Mouse (Mus musculus): ENCODE measurements around the gene Kif6. TPM values are rescaled to one million over a fixed set of nuclear protein-coding genes. Genes with fewer than 3 reads are reported as not detected.

Gene Kif6
- polyA plus RNA-seq, 1 experiment from 2014 or later, result 3.1 TPM

DNA sequence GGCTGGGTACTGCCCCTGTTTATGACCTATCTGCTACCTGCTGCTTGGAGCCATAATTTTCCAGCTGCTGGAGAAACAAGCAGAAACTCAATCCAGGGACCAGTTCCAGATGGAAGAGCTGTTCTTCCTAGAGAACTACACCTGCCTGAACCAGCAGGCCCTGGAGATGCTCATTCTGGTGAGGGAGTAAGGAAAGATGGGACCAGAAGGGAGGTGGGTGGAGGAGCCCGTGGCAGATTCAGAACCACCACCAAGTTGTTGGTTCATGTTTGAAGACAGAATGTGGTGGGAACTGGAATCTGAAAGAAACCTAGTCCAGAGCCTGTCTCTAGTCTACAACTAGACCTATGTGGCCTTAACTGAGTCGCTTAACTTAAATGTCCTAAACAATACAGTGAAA is 312.7 kb downstream of the Kif6 start:
- Histone ChIP-seq H3K4me1 (replicated peaks; ENCODE audit: control insufficient read depth, insufficient read depth, low read length) (no peaks in the 10 kb centered on the region), H3K4me3 (ENCODE audit: low read depth, low read length) (no peak overlapping the region), H3K9ac (ENCODE audit: low read depth, low read length) (no peak overlapping the region), H3K4me2 (replicated peaks; ENCODE audit: low read depth, low read length) (no peak overlapping the region), H3K9me3 (ENCODE audit: control insufficient read depth, low read length) (no peaks in the 10 kb centered on the region), H3K36me3 (ENCODE audit: control insufficient read depth, insufficient read depth, low read length) (no peaks in the 10 kb centered on the region), H3K27me3 (ENCODE audit: control insufficient read depth, insufficient read depth, low read length) (no peaks in the 10 kb centered on the region), H3K27ac (ENCODE audit: low read depth, low read length) (no peak overlapping the region)
- 91% methylated on average over 2 of the region's 2 CpGs for WGBS
- DNase-seq (ENCODE audit: low spot score), result no peak
- ATAC-seq (ENCODE audit: low FRiP score), result no peak

DNA sequence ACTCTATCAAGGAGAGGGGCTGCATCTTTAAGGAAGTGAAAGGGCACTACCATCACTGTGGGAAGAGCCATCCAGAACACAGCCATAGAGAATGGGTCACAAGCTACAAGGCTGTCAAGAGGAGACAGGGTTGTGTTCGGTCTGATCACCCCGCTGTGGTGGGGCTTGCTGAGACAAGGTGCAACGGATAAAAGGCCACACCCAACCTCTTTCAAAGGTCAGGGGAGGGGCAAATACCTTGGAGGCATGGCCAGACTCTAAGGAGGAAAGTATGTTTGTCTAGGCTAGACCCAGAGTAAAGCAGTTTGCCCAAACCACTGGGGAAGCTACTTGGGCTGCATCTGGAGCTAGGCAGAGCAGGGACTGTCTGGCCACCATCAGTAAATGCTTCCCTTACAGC is 318.9 kb downstream of the Kif6 start:
- no peak for DNase-seq (ENCODE audit: low spot score)
- no peaks in the 10 kb centered on the region; the same call in 1 of the 2 replicates for H3K4me1 ChIP-seq (replicated peaks; ENCODE audit: control insufficient read depth, insufficient read depth, low read length)
- 62% methylated on average over 3 of the region's 3 CpGs for WGBS

DNA sequence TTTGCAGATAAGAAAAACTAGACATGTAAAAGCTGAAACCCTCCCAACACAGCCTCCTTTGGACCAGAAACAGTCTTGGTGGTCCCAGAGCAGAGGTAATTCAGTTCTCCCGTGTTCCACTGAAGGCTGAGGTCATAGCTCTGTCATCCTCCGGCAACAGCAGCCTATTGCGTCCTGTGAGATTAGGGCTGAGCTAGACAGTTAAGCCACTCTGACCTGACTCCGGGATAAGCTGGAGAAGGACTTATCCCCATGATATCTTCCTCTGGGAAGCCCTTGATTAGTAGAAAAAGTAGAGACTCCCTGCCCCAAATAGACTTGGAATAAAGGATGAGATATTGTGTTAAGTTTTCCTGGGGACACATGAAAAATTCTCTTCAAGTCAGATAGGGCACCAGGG is 319.6 kb downstream of the Kif6 start:
- Histone ChIP-seq H3K4me2 (replicated peaks; ENCODE audit: low read depth, low read length) (no peak overlapping the region), H3K36me3 (ENCODE audit: control insufficient read depth, insufficient read depth, low read length) (no peaks in the 10 kb centered on the region), H3K27ac (ENCODE audit: low read depth, low read length) (no peak overlapping the region), H3K9ac (ENCODE audit: low read depth, low read length) (no peak overlapping the region), H3K4me3 (ENCODE audit: low read depth, low read length) (no peak overlapping the region), H3K9me3 (ENCODE audit: control insufficient read depth, low read length) (no peaks in the 10 kb centered on the region), H3K27me3 (ENCODE audit: control insufficient read depth, insufficient read depth, low read length) (no peaks in the 10 kb centered on the region), H3K4me1 (replicated peaks; ENCODE audit: control insufficient read depth, insufficient read depth, low read length) (no peaks in the 10 kb centered on the region; the same call in 1 of the 2 replicates)
- ATAC-seq (ENCODE audit: low FRiP score) (no peak), DNase-seq (ENCODE audit: low spot score) (no peak)
- WGBS, result 78% methylated on average over 4 of the region's 4 CpGs

More for the DNA sequence above, 318.9 kb downstream of the Kif6 start:
- ATAC-seq (ENCODE audit: low FRiP score), result no peak
- Histone ChIP-seq H3K36me3 (ENCODE audit: control insufficient read depth, insufficient read depth, low read length) (no peaks in the 10 kb centered on the region), H3K9ac (ENCODE audit: low read depth, low read length) (no peak overlapping the region), H3K9me3 (ENCODE audit: control insufficient read depth, low read length) (no peaks in the 10 kb centered on the region), H3K4me2 (replicated peaks; ENCODE audit: low read depth, low read length) (no peak overlapping the region), H3K27me3 (ENCODE audit: control insufficient read depth, insufficient read depth, low read length) (no peaks in the 10 kb centered on the region), H3K27ac (ENCODE audit: low read depth, low read length) (no peak overlapping the region), H3K4me3 (ENCODE audit: low read depth, low read length) (no peak overlapping the region)

DNA sequence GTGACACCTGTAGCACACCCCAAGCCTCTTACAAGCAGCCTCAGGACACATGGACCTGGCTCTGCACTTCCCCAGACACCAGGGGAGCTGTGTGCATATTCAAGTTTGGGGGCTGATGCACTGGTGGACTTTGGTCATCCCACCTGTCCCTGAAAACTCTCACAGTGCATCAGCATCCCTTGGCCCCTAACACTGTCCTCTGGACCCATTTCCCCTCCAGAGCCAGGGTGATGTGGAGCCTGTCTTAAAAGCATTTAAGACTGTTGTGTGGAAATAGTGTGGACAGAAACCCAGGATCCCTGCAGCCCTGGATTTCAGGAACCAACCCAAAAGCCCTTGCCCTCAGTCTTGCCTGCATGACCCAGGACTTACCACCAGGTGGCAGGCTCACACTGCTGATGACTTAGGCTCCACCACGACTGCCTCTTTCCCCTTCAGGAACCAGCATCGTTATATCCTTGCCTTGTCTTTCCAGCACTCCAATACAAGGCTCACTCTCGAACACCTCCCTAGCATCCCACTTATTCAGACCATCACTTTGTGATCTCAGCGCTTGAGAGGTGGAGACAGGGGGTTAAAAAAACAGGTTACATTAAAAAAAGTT is 320.8 kb downstream of the Kif6 start:
- Histone ChIP-seq H3K4me1 (replicated peaks; ENCODE audit: control insufficient read depth, insufficient read depth, low read length) (no peaks in the 10 kb centered on the region; the same call in 1 of the 2 replicates), H3K4me2 (replicated peaks; ENCODE audit: low read depth, low read length) (no peak overlapping the region), H3K9ac (ENCODE audit: low read depth, low read length) (no peak overlapping the region), H3K4me3 (ENCODE audit: low read depth, low read length) (no peak overlapping the region), H3K9me3 (ENCODE audit: control insufficient read depth, low read length) (no peaks in the 10 kb centered on the region), H3K27me3 (ENCODE audit: control insufficient read depth, insufficient read depth, low read length) (no peaks in the 10 kb centered on the region), H3K36me3 (ENCODE audit: control insufficient read depth, insufficient read depth, low read length) (no peaks in the 10 kb centered on the region), H3K27ac (ENCODE audit: low read depth, low read length) (no peak overlapping the region)
- ATAC-seq (ENCODE audit: low FRiP score) (peak; percentile 83), DNase-seq (ENCODE audit: low spot score) (peak; percentile 87)
- WGBS, result 4% methylated on average over 4 of the region's 4 CpGs

DNA sequence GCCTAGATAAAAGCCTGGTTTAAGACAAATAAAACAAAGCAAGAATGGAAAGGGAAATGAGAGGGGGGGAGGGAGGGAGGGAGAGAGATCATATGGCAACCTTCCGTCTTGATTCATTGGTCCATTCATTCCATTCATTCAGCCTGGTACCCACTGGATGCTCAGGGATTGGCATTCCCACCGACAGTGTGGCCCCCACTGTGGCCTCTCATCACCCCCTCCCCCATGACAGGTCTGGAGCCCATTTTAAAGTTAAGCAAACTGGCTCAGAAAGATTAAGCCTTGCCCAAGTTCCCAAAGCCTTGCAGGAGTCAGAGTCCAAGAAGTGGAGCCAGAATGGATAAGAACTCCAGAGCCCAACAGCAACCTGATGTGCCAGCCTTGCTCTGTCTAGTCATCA is 321.3 kb downstream of the Kif6 start:
- Histone ChIP-seq H3K4me3 (ENCODE audit: low read depth, low read length) (no peak overlapping the region), H3K4me2 (replicated peaks; ENCODE audit: low read depth, low read length) (no peak overlapping the region), H3K9ac (ENCODE audit: low read depth, low read length) (no peak overlapping the region), H3K27me3 (ENCODE audit: control insufficient read depth, insufficient read depth, low read length) (no peaks in the 10 kb centered on the region), H3K36me3 (ENCODE audit: control insufficient read depth, insufficient read depth, low read length) (no peaks in the 10 kb centered on the region), H3K4me1 (replicated peaks; ENCODE audit: control insufficient read depth, insufficient read depth, low read length) (no peaks in the 10 kb centered on the region; the same call in 1 of the 2 replicates), H3K9me3 (ENCODE audit: control insufficient read depth, low read length) (no peaks in the 10 kb centered on the region), H3K27ac (ENCODE audit: low read depth, low read length) (no peak overlapping the region)
- 11% methylated on average over 2 of the region's 2 CpGs for WGBS
- ATAC-seq (ENCODE audit: low FRiP score) (peak; percentile 70; the same call in 1 of the 2 replicates), DNase-seq (ENCODE audit: low spot score) (no peak)

DNA sequence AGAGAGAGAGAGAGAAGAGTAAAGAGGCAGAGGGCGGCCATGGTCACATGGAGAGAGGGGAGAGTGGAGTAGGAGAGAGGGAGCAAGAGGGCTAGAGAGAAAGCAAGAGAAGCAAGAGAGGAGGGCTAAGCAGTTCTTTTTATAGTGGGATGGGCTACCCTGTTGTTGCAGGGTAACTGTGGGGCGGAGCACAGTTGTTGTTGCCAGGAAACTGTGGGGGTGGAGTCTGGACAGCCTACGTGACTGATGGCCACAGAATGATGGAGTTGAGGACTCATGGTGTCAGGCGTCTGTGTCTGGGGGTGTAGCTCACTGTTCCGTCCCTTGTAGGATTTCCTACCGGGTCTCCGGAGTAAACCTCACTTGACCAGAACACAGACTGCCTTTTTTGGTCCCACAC is 324.2 kb downstream of the Kif6 start:
- no peak for ATAC-seq (ENCODE audit: low FRiP score)
- no peak for DNase-seq (ENCODE audit: low spot score)
- Histone ChIP-seq H3K4me3 (ENCODE audit: low read depth, low read length) (no peak overlapping the region), H3K36me3 (ENCODE audit: control insufficient read depth, insufficient read depth, low read length) (no peaks in the 10 kb centered on the region), H3K9ac (ENCODE audit: low read depth, low read length) (no peak overlapping the region), H3K27ac (ENCODE audit: low read depth, low read length) (no peak overlapping the region), H3K9me3 (ENCODE audit: control insufficient read depth, low read length) (no peaks in the 10 kb centered on the region), H3K27me3 (ENCODE audit: control insufficient read depth, insufficient read depth, low read length) (no peaks in the 10 kb centered on the region), H3K4me1 (replicated peaks; ENCODE audit: control insufficient read depth, insufficient read depth, low read length) (no peaks in the 10 kb centered on the region; the same call in 1 of the 2 replicates), H3K4me2 (replicated peaks; ENCODE audit: low read depth, low read length) (no peak overlapping the region)
- WGBS, result 73% methylated on average over 7 of the region's 7 CpGs

DNA sequence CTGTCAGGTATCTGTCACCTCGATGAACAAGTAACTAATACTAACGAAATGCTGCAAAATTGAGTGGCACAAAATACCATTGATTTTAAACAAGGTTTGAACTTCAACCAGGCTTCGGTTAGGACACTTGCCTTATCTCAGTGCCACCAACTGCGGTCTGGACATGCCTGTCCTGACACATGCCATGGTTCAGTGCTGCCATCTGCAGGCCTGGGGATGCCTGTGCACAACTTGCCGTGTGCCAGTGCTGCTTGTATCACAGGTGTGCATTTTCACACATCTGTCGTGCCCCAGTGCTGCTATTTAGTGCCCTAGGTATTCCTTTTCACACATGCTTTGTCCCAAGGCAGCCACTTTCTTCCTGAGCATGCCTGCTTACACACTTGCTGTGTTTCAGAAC is 327.7 kb downstream of the Kif6 start:
- Histone ChIP-seq H3K4me3 (ENCODE audit: low read depth, low read length) (no peak overlapping the region), H3K9ac (ENCODE audit: low read depth, low read length) (no peak overlapping the region), H3K27me3 (ENCODE audit: control insufficient read depth, insufficient read depth, low read length) (no peaks in the 10 kb centered on the region), H3K4me1 (replicated peaks; ENCODE audit: control insufficient read depth, insufficient read depth, low read length) (no peaks in the 10 kb centered on the region), H3K27ac (ENCODE audit: low read depth, low read length) (no peak overlapping the region), H3K9me3 (ENCODE audit: control insufficient read depth, low read length) (no peaks in the 10 kb centered on the region), H3K36me3 (ENCODE audit: control insufficient read depth, insufficient read depth, low read length) (no peaks in the 10 kb centered on the region), H3K4me2 (replicated peaks; ENCODE audit: low read depth, low read length) (no peak overlapping the region)
- WGBS, result 69% methylated on average over 6 of the region's 6 CpGs
- ATAC-seq (ENCODE audit: low FRiP score) (no peak), DNase-seq (ENCODE audit: low spot score) (peak; percentile 37)

DNA sequence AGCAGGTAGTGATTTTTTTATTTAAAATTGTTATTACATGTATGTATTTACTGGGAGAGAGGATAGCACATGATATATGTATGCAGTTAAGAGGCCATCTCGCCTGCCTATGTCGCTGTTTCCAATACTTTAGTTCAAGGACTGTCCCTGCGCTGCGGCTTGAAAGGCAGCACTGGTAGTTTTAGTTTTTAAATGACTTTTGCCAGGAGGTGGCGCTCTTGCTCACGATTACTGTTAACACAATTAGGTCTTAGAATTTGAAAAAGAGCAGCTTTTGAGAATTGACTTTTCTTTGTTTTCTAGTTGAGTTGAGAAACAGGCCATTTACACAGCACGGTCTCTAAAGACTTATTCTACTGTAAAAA is 336.5 kb downstream of the Kif6 start:
- ATAC-seq (ENCODE audit: low FRiP score), result peak; percentile 61
- 10% methylated on average over 7 of the region's 7 CpGs for whole genome bisulfite sequencing
- H3K9ac ChIP-seq (ENCODE audit: low read depth, low read length), result no peak overlapping the region

DNA sequence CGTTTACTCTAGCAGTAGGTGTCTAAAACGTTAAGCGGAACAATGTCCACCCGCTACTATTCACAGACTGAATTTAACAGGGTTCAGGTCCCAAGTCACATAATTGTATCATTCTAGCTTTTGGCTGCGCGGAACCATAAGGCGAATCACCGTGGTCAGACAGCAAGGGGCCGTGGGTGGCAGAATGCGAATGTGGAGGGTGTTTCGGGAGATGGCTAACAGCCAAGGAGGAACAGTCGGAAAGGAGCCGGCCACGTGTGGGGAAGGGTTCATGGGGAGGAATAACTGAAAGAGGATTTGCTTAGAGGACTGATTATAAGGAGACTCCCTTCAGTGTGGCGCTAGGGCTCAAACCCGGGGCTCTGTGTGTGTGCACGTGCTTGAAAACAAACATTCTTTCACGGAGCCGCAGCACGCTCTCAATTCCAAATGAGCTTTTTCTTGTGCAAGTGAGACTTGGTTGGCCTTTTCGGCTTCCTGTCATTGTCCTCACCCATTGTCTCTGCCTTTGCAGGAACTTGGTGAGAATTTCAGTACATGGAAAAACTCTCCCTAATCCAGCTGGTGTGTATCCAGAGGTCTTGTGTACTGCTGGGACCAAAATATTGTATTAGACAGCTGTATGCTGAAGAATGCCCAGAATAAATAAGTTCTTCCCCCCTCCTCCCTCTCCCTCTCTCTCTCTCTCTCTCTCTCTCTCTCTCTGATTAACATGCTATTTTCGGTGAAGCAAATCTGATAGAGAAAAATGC is 337.1 kb downstream of the Kif6 start:
- Histone ChIP-seq H3K9ac (ENCODE audit: low read depth, low read length) (peak overlapping the region; percentile 27; the same call in 1 of the 2 replicates), H3K27ac (ENCODE audit: low read depth, low read length) (peak overlapping the region; percentile 24; the same call in 1 of the 2 replicates), H3K4me3 (ENCODE audit: low read depth, low read length) (no peak overlapping the region), H3K4me2 (replicated peaks; ENCODE audit: low read depth, low read length) (peak overlapping the region; percentile 39), H3K36me3 (ENCODE audit: control insufficient read depth, insufficient read depth, low read length) (no peaks in the 10 kb centered on the region), H3K27me3 (ENCODE audit: control insufficient read depth, insufficient read depth, low read length) (no peaks in the 10 kb centered on the region), H3K4me1 (replicated peaks; ENCODE audit: control insufficient read depth, insufficient read depth, low read length) (no peaks in the 10 kb centered on the region), H3K9me3 (ENCODE audit: control insufficient read depth, low read length) (no peaks in the 10 kb centered on the region)
- DNase-seq (ENCODE audit: low spot score), result no peak
- WGBS, result 41% methylated on average over 22 of the region's 22 CpGs
- ATAC-seq (ENCODE audit: low FRiP score), result peak; percentile 49; the same call in 1 of the 2 replicates

More for the DNA sequence above, 336.5 kb downstream of the Kif6 start:
- Histone ChIP-seq H3K4me3 (ENCODE audit: low read depth, low read length) (no peak overlapping the region), H3K4me1 (replicated peaks; ENCODE audit: control insufficient read depth, insufficient read depth, low read length) (no peaks in the 10 kb centered on the region), H3K36me3 (ENCODE audit: control insufficient read depth, insufficient read depth, low read length) (no peaks in the 10 kb centered on the region), H3K27me3 (ENCODE audit: control insufficient read depth, insufficient read depth, low read length) (no peaks in the 10 kb centered on the region), H3K27ac (ENCODE audit: low read depth, low read length) (no peak overlapping the region), H3K4me2 (replicated peaks; ENCODE audit: low read depth, low read length) (no peak overlapping the region; the same call in 1 of the 2 replicates), H3K9me3 (ENCODE audit: control insufficient read depth, low read length) (no peaks in the 10 kb centered on the region)
- peak; percentile 91 for DNase-seq (ENCODE audit: low spot score)
